Mouse (Mus musculus) hindbrain, embryonic 12.5 days (tissue): ENCODE results near the gene Mrap2. TPM values are rescaled to one million over a fixed set of nuclear protein-coding genes. Genes with fewer than 3 reads are reported as not detected.

Source experiments
- ATAC-seq: fragments of 200-750 bp; cut with Nextera tagmentation; 2 replicates; pipeline ENCODE4 v1.8.0; 2017; ENCODE audit warnings: moderate TSS enrichment; ENCODE audit not compliant: low FRiP score
- H3K27ac ChIP-seq: fragments of 300-500 bp; sonication (generic); 2 replicates; pipeline ENCODE4 v1.5.1; 2016; ENCODE audit warnings: mild to moderate bottlenecking
- H3K27me3 ChIP-seq: fragments of 300-500 bp; sonication (generic); 2 replicates; pipeline ENCODE4 v1.6.1; 2016; ENCODE audit warnings: mild to moderate bottlenecking
- H3K36me3 ChIP-seq: fragments of 300-500 bp; sonication (generic); 2 replicates; pipeline ENCODE4 v1.6.1; 2016; ENCODE audit warnings: mild to moderate bottlenecking
- H3K4me1 ChIP-seq: fragments of 300-500 bp; sonication (generic); 2 replicates; pipeline ENCODE4 v1.6.1; 2016
- H3K4me2 ChIP-seq: fragments of 300-500 bp; sonication (generic); replicated peaks from 2 replicates; pipeline ENCODE4 v1.6.1; 2016; ENCODE audit warnings: mild to moderate bottlenecking
- H3K4me3 ChIP-seq: fragments of 300-500 bp; sonication (generic); 2 replicates; pipeline ENCODE4 v1.5.1; 2016; ENCODE audit warnings: mild to moderate bottlenecking
- H3K9ac ChIP-seq: fragments of 300-500 bp; sonication (generic); 2 replicates; pipeline ENCODE4 v1.6.1; 2016; ENCODE audit warnings: mild to moderate bottlenecking, moderate library complexity
- H3K9me3 ChIP-seq: fragments of 300-500 bp; sonication (generic); replicated peaks from 2 replicates; pipeline ENCODE4 v1.6.1; 2016; ENCODE audit warnings: mild to moderate bottlenecking
- WGBS: fragments of 180-500 bp; shearing (Covaris S2); methylation state at CpG from one replicate; pipeline ENCODE4 v1.1.7; 2016; 5-methylcytosine and 5-hydroxymethylcytosine counted together
- polyA plus RNA-seq: library from polyadenylated mRNA; unstranded; fragments of >200 nt; fragmentation: Nextera tagmentation; extraction: Ambion mirVana; gene quantifications from 2 replicates; pipeline ENCODE4 v1.2.1, GENCODE M21; 2016

The Mrap2 gene
- polyA plus RNA-seq, 1 experiment from 2014 or later, result 0.59 TPM

DNA sequence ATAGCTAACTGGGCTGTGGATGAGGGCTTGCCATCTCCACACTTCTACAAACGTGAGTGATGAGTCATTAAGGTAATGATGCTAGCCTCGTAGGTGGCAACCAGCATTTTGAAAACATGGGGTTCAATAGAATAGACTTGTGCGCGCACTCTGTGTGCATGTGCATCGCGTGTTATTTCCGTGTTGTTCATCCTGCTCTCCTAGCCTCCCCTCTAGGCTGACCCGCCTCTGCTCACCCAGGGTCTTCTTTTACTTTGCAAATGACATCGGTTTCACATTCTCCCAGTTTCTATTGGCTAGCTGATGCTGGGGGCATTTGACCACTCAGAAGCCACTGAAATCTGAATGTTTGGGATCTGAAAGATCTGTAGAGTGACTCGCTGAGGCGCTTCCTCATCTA is 1.6 kb downstream of the Mrap2 start:
- Histone ChIP-seq H3K4me1 (peaks cover 13% of the 10 kb centered on the region), H3K9ac (no peak overlapping the region), H3K4me3 (no peak overlapping the region), H3K27ac (no peak overlapping the region), H3K27me3 (peaks cover 40% of the 10 kb centered on the region), H3K9me3 (no peaks in the 10 kb centered on the region), H3K4me2 (peak overlapping the region; percentile 66; the same call in 1 of the 2 replicates), H3K36me3 (no peaks in the 10 kb centered on the region)
- 27% methylated on average over 11 of the region's 11 CpGs for WGBS
- no peak for ATAC-seq

DNA sequence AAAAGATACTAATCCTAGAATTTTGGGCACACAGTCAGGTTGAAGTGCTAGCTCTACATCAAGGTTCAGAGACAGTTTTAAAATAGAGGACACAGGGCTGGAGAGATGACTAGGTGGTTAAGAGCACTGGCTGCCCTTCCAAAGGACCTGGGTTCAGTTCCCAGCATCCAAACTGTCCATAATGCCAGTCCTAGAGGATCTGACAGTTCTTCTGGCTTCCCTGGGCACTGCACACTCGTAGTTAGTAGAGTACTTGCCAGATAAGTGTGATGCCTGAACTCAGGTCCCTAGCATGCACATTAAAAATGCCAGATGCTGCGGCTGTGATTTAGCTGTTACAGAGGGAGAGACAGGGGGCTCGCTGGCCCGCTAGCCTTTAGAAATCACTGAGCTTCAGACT is 2.3 kb downstream of the Mrap2 start:
- no peak for ATAC-seq
- 86% methylated on average over 4 of the region's 4 CpGs for WGBS

DNA sequence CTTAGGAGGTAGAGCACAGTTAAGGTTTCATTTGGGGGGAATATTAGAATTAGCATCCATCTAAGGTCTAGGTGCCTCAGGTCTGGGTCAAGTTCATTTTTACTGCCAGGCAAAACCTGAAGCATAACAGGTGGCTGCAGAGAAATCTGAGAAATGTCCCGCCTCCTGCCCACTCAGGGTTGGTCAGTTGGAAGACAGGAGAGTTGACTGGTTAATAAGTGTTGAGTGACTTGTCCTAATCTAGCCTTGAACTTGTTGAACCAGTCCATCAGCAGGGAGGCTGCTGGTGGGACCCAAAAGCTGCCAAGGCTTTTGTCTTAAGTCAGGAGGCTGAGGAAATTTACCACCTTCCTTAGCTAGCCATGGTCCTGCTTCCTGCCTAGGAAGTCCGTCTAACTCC is 3.8 kb downstream of the Mrap2 start:
- 86% methylated on average over 2 of the region's 2 CpGs for WGBS
- ATAC-seq, result no peak
- no peaks in the 10 kb centered on the region for H3K9me3 ChIP-seq
- no peaks in the 10 kb centered on the region for H3K36me3 ChIP-seq
- no peak overlapping the region for H3K4me3 ChIP-seq
- no peak overlapping the region for H3K27ac ChIP-seq
- no peak overlapping the region for H3K9ac ChIP-seq
- H3K4me1 ChIP-seq, result peaks cover 13% of the 10 kb centered on the region
- no peak overlapping the region for H3K4me2 ChIP-seq
- H3K27me3 ChIP-seq, result peaks cover 40% of the 10 kb centered on the region

More for the DNA sequence above, 2.3 kb downstream of the Mrap2 start:
- Histone ChIP-seq H3K4me3 (no peak overlapping the region), H3K27me3 (peaks cover 40% of the 10 kb centered on the region), H3K4me2 (no peak overlapping the region), H3K27ac (no peak overlapping the region), H3K4me1 (peaks cover 13% of the 10 kb centered on the region), H3K9me3 (no peaks in the 10 kb centered on the region), H3K36me3 (no peaks in the 10 kb centered on the region), H3K9ac (no peak overlapping the region)

DNA sequence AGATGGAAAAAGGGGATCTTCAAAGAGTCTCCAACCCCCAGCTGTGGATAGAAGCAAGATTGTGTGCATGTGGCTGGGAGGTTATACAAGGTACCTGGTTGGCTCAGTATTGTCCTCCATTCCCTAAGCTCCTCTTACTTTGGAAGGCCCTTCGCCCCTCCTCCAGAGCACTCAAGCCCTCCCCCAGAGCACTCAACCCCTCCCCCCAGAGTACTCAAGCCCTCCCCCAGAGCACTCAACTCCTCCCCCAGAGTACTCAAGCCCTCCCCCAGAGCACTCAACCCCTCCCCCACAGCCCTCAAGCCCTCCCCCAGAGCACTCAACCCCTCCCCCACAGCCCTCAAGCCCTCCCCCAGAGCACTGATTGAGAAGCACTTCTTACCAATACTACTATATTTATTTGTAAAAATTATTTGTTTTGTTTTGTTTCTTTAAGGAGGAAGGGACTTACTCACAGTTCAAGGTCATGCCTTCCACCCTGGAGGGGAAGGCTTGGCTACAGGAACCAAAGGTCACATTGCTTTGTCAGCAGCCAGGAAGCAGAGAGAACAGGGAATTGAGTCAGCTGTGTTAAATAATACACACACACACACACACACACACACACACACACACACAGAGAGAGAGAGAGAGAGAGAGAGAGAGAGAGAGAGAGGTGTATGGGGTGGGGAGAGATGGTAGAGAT is 8.7 kb downstream of the Mrap2 start:
- H3K9me3 ChIP-seq, result no peaks in the 10 kb centered on the region
- 100% methylated on average over 1 of the region's 1 CpGs for WGBS

DNA sequence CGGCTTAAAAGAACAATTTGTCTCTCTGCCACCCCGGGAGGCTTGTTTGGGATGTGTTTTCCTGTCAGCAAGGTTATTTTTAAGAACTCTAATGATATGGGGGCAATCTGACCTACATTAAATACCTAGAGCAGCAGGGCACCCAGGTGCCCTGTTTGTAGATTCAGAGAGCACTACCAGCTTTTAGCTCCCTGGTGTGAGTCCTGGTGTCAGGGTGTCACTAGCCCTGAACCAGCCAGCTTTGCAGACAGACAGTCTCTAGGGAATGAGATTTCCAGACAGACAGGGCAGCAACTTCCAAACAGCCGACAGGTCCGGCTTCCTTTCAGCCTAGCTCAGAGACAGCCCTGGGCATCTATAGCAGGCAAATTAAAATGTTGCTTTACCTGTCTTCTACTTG is 18.5 kb downstream of the Mrap2 start:
- no peak for ATAC-seq
- no peak overlapping the region for H3K4me2 ChIP-seq
- H3K9me3 ChIP-seq, result no peaks in the 10 kb centered on the region
- H3K27me3 ChIP-seq, result no peaks in the 10 kb centered on the region
- H3K4me1 ChIP-seq, result no peaks in the 10 kb centered on the region
- H3K9ac ChIP-seq, result no peak overlapping the region
- no peaks in the 10 kb centered on the region for H3K36me3 ChIP-seq
- no peak overlapping the region for H3K4me3 ChIP-seq
- 82% methylated on average over 4 of the region's 4 CpGs for WGBS
- no peak overlapping the region for H3K27ac ChIP-seq

More for the DNA sequence above, 8.7 kb downstream of the Mrap2 start:
- Histone ChIP-seq H3K4me1 (no peaks in the 10 kb centered on the region), H3K4me3 (no peak overlapping the region), H3K9ac (no peak overlapping the region), H3K36me3 (no peaks in the 10 kb centered on the region), H3K27ac (no peak overlapping the region), H3K4me2 (no peak overlapping the region), H3K27me3 (no peaks in the 10 kb centered on the region)
- ATAC-seq, result no peak

DNA sequence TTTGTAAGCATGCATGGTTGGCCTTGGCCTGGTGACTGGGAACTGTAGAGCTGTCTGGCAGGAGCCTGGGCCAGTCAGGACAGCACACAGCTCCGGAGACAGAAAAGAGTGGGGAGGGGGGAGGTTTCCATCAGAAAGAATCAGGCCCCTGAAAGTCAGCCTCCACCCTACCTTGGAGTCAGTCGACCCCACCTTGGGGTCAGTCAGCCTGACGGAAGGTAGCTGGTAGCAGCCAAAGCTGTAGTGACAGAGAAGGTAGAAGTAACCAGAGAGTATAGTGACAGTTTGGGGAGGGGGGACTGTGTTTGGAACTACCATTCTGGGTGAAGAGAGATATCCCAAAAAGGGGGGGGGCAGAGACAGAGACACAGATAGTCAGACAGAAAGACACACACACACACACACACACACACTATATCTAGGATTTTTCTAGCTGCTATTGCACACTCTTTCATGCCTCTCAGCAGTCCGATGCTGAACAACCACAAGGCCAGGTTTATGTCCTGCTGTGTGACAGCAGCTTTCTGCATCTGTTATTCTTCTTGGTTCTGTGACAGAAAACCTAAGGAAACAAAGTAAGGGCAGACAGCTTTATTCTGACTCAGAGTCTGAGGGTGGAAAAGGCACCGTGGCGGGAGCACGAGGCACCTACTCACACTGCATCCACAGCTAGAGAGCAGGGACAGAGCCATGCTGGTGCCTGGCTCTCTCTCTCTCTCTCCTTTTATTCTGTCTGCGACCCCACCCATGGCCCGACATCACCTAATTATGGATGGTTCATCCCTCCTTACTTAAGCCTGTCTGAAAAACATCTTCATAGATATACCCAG is 23.1 kb downstream of the Mrap2 start:
- H3K9me3 ChIP-seq, result no peaks in the 10 kb centered on the region
- no peak for ATAC-seq
- WGBS, result 71% methylated on average over 9 of the region's 9 CpGs
- H3K27ac ChIP-seq, result no peak overlapping the region
- H3K27me3 ChIP-seq, result no peaks in the 10 kb centered on the region
- H3K4me3 ChIP-seq, result no peak overlapping the region
- no peak overlapping the region for H3K4me2 ChIP-seq
- H3K36me3 ChIP-seq, result no peaks in the 10 kb centered on the region
- H3K4me1 ChIP-seq, result no peaks in the 10 kb centered on the region
- H3K9ac ChIP-seq, result no peak overlapping the region

DNA sequence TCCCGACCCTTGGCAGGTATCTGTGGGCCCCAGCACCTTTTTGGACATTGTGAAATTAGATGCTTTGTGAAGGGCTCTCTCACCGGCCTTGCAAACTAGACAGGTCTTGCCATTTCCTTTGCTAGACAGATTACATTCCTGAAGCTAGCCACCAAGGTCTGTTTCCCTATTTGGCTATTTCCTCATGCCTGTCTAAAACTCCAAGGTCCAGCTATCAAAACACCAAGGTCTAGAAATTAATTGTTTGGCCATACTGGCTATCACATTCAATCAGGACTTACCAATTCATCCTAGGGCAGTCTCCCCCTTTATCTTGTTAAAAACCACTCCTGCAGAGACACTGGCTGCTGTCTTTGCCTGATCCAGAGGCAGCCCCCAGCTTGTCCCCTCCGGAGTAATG is 23.9 kb downstream of the Mrap2 start:
- Histone ChIP-seq H3K4me2 (no peak overlapping the region), H3K36me3 (no peaks in the 10 kb centered on the region), H3K27me3 (no peaks in the 10 kb centered on the region), H3K4me1 (no peaks in the 10 kb centered on the region), H3K9me3 (no peaks in the 10 kb centered on the region), H3K27ac (no peak overlapping the region), H3K9ac (no peak overlapping the region), H3K4me3 (no peak overlapping the region)
- no peak for ATAC-seq
- WGBS, result 68% methylated on average over 3 of the region's 3 CpGs

DNA sequence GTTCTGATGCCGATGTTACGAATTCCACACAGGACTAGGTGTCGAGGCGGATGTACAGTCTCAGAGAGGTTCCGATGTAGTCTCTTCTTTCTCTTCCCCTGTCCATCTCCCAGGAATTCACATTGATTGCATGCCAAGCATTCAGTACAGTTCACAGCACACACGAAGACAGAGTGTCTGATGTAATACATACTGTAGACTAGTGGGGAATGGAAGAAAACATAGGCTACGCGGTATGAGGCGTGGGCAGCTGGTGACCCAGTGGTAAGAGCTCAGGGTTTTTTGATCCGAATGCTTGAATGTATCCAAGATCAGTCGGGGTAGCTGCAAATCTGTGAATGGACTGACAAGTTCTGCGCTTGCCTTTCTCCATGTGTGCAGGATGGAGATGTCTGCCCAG is 25.0 kb downstream of the Mrap2 start:
- no peaks in the 10 kb centered on the region for H3K27me3 ChIP-seq
- WGBS, result 89% methylated on average over 12 of the region's 12 CpGs
- no peak overlapping the region for H3K27ac ChIP-seq
- H3K4me3 ChIP-seq, result no peak overlapping the region
- H3K4me2 ChIP-seq, result no peak overlapping the region
- no peak overlapping the region for H3K9ac ChIP-seq
- no peak for ATAC-seq
- no peaks in the 10 kb centered on the region for H3K4me1 ChIP-seq
- no peaks in the 10 kb centered on the region for H3K9me3 ChIP-seq
- H3K36me3 ChIP-seq, result no peaks in the 10 kb centered on the region

DNA sequence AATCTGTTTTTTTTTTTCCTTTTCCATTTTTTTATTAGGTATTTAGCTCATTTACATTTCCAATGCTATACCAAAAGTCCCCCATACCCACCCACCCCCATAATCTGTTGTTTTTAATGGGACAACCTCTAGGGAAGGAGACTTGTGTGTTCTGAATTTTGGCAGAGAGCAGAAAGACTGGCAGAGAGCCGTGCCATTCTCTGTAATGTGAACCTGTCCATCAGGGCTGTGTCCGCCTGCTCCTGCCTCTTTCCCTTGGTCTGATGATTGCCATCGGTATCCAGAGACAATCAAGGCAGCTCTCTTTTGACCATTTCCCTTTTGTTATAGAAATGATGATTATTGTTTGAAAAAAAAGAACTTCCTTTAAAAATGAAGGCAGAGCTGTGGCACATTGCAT is 26.8 kb downstream of the Mrap2 start:
- Histone ChIP-seq H3K9me3 (no peaks in the 10 kb centered on the region), H3K4me3 (no peak overlapping the region), H3K27me3 (no peaks in the 10 kb centered on the region), H3K4me2 (no peak overlapping the region), H3K9ac (no peak overlapping the region), H3K36me3 (no peaks in the 10 kb centered on the region), H3K4me1 (no peaks in the 10 kb centered on the region), H3K27ac (no peak overlapping the region)
- ATAC-seq, result no peak
- WGBS, result 77% methylated on average over 3 of the region's 3 CpGs

DNA sequence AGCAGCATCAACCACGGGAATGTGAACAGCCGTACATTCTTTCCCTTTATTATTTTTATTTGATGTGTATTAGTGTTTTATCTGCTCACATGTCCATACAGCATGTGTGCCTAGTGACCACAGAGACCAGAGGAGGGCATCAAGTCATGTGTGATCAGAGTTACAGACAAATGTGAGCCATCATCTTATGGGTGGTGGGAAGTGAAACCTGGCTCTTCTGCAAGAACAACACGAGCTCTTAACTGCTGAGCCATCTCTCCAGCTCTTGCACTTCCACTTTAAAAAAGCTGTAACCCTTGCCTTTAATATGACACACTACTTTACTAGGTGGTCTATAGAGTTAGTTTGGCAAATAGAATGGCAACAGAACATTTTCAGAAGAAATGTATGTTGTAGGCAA is 27.4 kb downstream of the Mrap2 start:
- Histone ChIP-seq H3K4me2 (no peak overlapping the region), H3K27ac (no peak overlapping the region), H3K36me3 (no peaks in the 10 kb centered on the region), H3K9ac (no peak overlapping the region), H3K4me1 (no peaks in the 10 kb centered on the region), H3K9me3 (no peaks in the 10 kb centered on the region), H3K4me3 (no peak overlapping the region), H3K27me3 (no peaks in the 10 kb centered on the region)
- WGBS, result 89% methylated on average over 3 of the region's 3 CpGs
- no peak for ATAC-seq

DNA sequence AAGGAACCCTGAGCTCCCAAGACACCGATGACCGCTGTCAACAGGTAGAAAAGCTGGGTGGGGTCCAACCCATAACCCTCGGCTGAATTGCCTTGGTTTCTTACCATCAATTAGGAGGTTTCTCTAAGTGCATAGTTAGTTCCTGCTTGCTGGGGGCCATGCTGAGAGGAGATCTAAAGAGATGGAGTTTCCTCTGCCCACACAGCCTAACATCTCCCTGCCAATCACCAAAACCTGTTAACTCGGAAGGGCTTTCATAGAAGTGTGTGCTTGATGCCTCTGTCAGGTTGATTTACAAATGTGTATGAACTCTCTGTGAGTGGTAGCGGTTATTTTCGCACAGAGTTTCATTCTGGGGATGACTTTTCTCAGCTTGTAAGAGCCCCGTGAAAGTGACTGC is 34.4 kb downstream of the Mrap2 start:
- WGBS, result 69% methylated on average over 7 of the region's 7 CpGs
- ATAC-seq, result no peak
- Histone ChIP-seq H3K4me1 (no peaks in the 10 kb centered on the region), H3K36me3 (no peaks in the 10 kb centered on the region), H3K9me3 (no peaks in the 10 kb centered on the region), H3K4me2 (no peak overlapping the region), H3K27me3 (no peaks in the 10 kb centered on the region), H3K9ac (no peak overlapping the region), H3K27ac (no peak overlapping the region), H3K4me3 (no peak overlapping the region)

DNA sequence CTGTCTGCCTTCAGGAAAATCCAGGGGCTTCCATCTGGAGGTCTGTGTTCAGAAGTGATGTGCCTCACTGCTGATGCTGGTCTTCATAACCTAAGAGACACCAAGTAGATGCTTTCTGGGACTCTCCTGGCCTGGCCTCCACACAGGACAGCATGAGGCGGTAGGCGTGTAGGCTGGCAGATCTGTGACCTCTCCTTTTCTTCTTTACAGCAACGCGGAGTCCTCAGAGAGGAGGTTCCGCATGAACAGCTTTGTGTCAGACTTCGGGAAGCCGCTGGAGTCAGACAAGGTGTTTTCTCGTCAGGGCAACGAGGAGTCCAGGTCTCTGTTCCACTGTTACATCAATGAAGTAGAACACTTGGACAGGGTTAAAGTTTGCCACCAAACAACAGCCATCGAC is 38.1 kb downstream of the Mrap2 start:
- Histone ChIP-seq H3K36me3 (no peaks in the 10 kb centered on the region), H3K27me3 (no peaks in the 10 kb centered on the region), H3K9ac (no peak overlapping the region), H3K4me1 (no peaks in the 10 kb centered on the region), H3K27ac (no peak overlapping the region), H3K9me3 (no peaks in the 10 kb centered on the region), H3K4me2 (no peak overlapping the region), H3K4me3 (no peak overlapping the region)
- no peak for ATAC-seq
- 75% methylated on average over 10 of the region's 10 CpGs for WGBS

DNA sequence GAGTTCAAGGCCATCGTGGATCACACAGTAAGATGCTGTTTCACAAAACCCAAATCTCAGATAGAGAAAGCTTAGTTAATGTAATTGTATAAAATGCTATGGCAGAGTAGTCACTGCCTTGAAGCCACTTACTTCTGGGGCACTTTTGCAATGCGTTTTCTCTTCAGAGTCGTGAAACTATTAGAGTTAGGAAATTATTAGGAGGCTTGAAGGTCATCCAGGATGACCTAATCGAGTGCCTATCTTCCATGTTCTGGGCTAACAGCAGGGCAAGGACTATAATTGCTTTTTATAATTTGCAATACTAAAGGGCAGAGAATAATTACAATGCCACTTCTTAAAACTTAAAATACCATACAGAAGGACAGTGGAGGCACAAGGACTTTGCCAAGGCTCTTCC is 43.2 kb downstream of the Mrap2 start:
- H3K4me3 ChIP-seq, result no peak overlapping the region
- ATAC-seq, result no peak
- H3K4me2 ChIP-seq, result no peak overlapping the region
- H3K4me1 ChIP-seq, result no peaks in the 10 kb centered on the region
- H3K36me3 ChIP-seq, result peaks cover 22% of the 10 kb centered on the region
- no peaks in the 10 kb centered on the region for H3K27me3 ChIP-seq
- WGBS, result 92% methylated on average over 4 of the region's 4 CpGs
- peaks cover 9% of the 10 kb centered on the region; the same call in 1 of the 2 replicates for H3K9me3 ChIP-seq
- no peak overlapping the region for H3K27ac ChIP-seq
- no peak overlapping the region for H3K9ac ChIP-seq
